Mouse (Mus musculus) heart, postnatal 0 days (tissue): Measurements from ENCODE around the gene Arpp21. TPM values are rescaled to one million over a fixed set of nuclear protein-coding genes. Genes with fewer than 3 reads are reported as not detected.

Experiments
- ATAC-seq: fragments of 200-750 bp; cut with Nextera tagmentation; 2 replicates; pipeline ENCODE4 v1.8.0; 2017; ENCODE audit warnings: low read depth, moderate number of reproducible peaks, moderate library complexity; ENCODE audit not compliant: insufficient read depth
- DNase-seq: peaks from one replicate; pipeline ENCODE4 v3.0.0-alpha.2; 2016; ENCODE audit warnings: low spot score
- H3K27ac ChIP-seq: fragments of 300-500 bp; sonication (generic); 2 replicates; pipeline ENCODE4 v1.5.1; 2014; ENCODE audit warnings: low read depth, mild to moderate bottlenecking
- H3K27me3 ChIP-seq: fragments of 300-500 bp; sonication (generic); 2 replicates; pipeline ENCODE4 v1.6.1; 2014; ENCODE audit warnings: low read length, mixed read lengths; ENCODE audit not compliant: control insufficient read depth, insufficient read depth
- H3K36me3 ChIP-seq: fragments of 300-500 bp; sonication (generic); replicated peaks from 2 replicates; pipeline ENCODE4 v1.6.1; 2014; ENCODE audit warnings: low read length, mixed read lengths; ENCODE audit not compliant: control insufficient read depth, insufficient read depth
- H3K4me1 ChIP-seq: fragments of 300-500 bp; sonication (generic); 2 replicates; pipeline ENCODE4 v1.6.1; 2014; ENCODE audit warnings: antibody characterized with exemption; ENCODE audit not compliant: control insufficient read depth, insufficient read depth
- H3K4me2 ChIP-seq: fragments of 300-500 bp; sonication (generic); 2 replicates; pipeline ENCODE4 v1.6.1; 2014; ENCODE audit warnings: low read depth, mild to moderate bottlenecking, low read length, moderate library complexity
- H3K4me3 ChIP-seq: fragments of 300-500 bp; sonication (generic); 2 replicates; pipeline ENCODE4 v1.5.1; 2014; ENCODE audit warnings: low read depth, low read length
- H3K9ac ChIP-seq: fragments of 300-500 bp; sonication (generic); replicated peaks from 2 replicates; pipeline ENCODE4 v1.6.1; 2014; ENCODE audit warnings: low read depth, low read length, mixed read lengths
- H3K9me3 ChIP-seq: fragments of 300-500 bp; sonication (generic); replicated peaks from 2 replicates; pipeline ENCODE4 v1.6.1; 2016; ENCODE audit warnings: low read length; ENCODE audit not compliant: control insufficient read depth
- CTCF ChIP-seq: IDR thresholded peaks from 2 replicates; pipeline ENCODE4 v1.5.1; 2016; ENCODE audit warnings: antibody characterized with exemption, control low read depth, low read depth
- EP300 ChIP-seq: IDR thresholded peaks from 2 replicates; pipeline ENCODE4 v1.6.1; 2016; ENCODE audit warnings: antibody characterized with exemption, low read depth
- WGBS: fragments of 180-500 bp; shearing (Covaris S2); extraction: QIAGEN DNeasy Blood & Tissue Kit; methylation state at CpG from one replicate; pipeline ENCODE4 v1.1.7; 2014; 5-methylcytosine and 5-hydroxymethylcytosine counted together
- polyA plus RNA-seq: library from polyadenylated mRNA; unstranded; fragments of >200 nt; fragmentation: Nextera tagmentation; extraction: Ambion mirVana; gene quantifications from 2 replicates; pipeline ENCODE4 v1.2.1, GENCODE M21; 2015
- total RNA-seq: library from RNA; depleted of rRNA; stranded (reverse); fragments of >200 nt; gene quantifications from 2 replicates; pipeline ENCODE4 v1.2.3, GENCODE M21; 2014; ENCODE audit warnings: low replicate concordance

Gene Arpp21
- total and polyA plus RNA-seq, 2 experiments from 2014 or later, result 0.99 to 2.7 TPM

GRCm38 (mm10) chr9:112153972-112154371 lies 81.8 kb downstream of the Arpp21 start:
- ATAC-seq, result no peak
- H3K4me1 ChIP-seq, result no peaks in the 10 kb centered on the region
- no peak overlapping the region for H3K9ac ChIP-seq
- 61% methylated on average over 5 of the region's 5 CpGs for WGBS
- H3K4me3 ChIP-seq, result no peak overlapping the region
- H3K27ac ChIP-seq, result no peak overlapping the region
- H3K9me3 ChIP-seq, result no peaks in the 10 kb centered on the region
- no peak for DNase-seq
- no peak overlapping the region for H3K4me2 ChIP-seq
- no peaks in the 10 kb centered on the region for H3K36me3 ChIP-seq
- TF ChIP-seq CTCF, result no peak
- no peak for TF ChIP-seq EP300
- no peaks in the 10 kb centered on the region for H3K27me3 ChIP-seq

GRCm38 (mm10) chr9:112152762-112153161 lies 83.0 kb downstream of the Arpp21 start:
- Histone ChIP-seq H3K4me1 (no peaks in the 10 kb centered on the region), H3K36me3 (no peaks in the 10 kb centered on the region), H3K9ac (no peak overlapping the region), H3K4me2 (no peak overlapping the region), H3K27me3 (no peaks in the 10 kb centered on the region), H3K9me3 (no peaks in the 10 kb centered on the region), H3K4me3 (no peak overlapping the region), H3K27ac (no peak overlapping the region)
- 90% methylated on average over 2 of the region's 2 CpGs for WGBS
- DNase-seq, result no peak
- no peak for ATAC-seq
- TF ChIP-seq CTCF (no peak), EP300 (no peak)

GRCm38 (mm10) chr9:112151177-112151576 lies 84.6 kb downstream of the Arpp21 start:
- Histone ChIP-seq H3K27ac (no peak overlapping the region), H3K9me3 (no peaks in the 10 kb centered on the region), H3K4me3 (no peak overlapping the region), H3K4me1 (no peaks in the 10 kb centered on the region), H3K4me2 (no peak overlapping the region), H3K36me3 (no peaks in the 10 kb centered on the region), H3K27me3 (no peaks in the 10 kb centered on the region), H3K9ac (no peak overlapping the region)
- DNase-seq (no peak), ATAC-seq (no peak)
- TF ChIP-seq CTCF (no peak), EP300 (no peak)
- 72% methylated on average over 5 of the region's 5 CpGs for WGBS

GRCm38 (mm10) chr9:112140658-112141057 lies 95.1 kb downstream of the Arpp21 start:
- H3K36me3 ChIP-seq, result no peaks in the 10 kb centered on the region
- 64% methylated on average over 8 of the region's 8 CpGs for WGBS
- H3K4me2 ChIP-seq, result no peak overlapping the region
- no peak overlapping the region for H3K27ac ChIP-seq
- no peaks in the 10 kb centered on the region for H3K27me3 ChIP-seq
- ATAC-seq (no peak), DNase-seq (no peak)
- TF ChIP-seq CTCF (no peak), EP300 (no peak)
- H3K4me1 ChIP-seq, result no peaks in the 10 kb centered on the region
- H3K9ac ChIP-seq, result no peak overlapping the region
- H3K4me3 ChIP-seq, result no peak overlapping the region
- H3K9me3 ChIP-seq, result no peaks in the 10 kb centered on the region

GRCm38 (mm10) chr9:112137820-112138219 lies 97.9 kb downstream of the Arpp21 start:
- H3K27me3 ChIP-seq, result no peaks in the 10 kb centered on the region
- TF ChIP-seq EP300, result no peak
- no peaks in the 10 kb centered on the region for H3K36me3 ChIP-seq
- H3K4me3 ChIP-seq, result no peak overlapping the region
- ATAC-seq (no peak), DNase-seq (no peak)
- H3K4me2 ChIP-seq, result no peak overlapping the region
- no peak overlapping the region for H3K9ac ChIP-seq
- no peaks in the 10 kb centered on the region for H3K9me3 ChIP-seq
- no peaks in the 10 kb centered on the region for H3K4me1 ChIP-seq
- no peak overlapping the region for H3K27ac ChIP-seq

- Histone ChIP-seq H3K36me3 (no peaks in the 10 kb centered on the region), H3K4me1 (no peaks in the 10 kb centered on the region), H3K4me2 (no peak overlapping the region), H3K27me3 (no peaks in the 10 kb centered on the region), H3K27ac (no peak overlapping the region), H3K9ac (no peak overlapping the region), H3K9me3 (no peaks in the 10 kb centered on the region), H3K4me3 (no peak overlapping the region)
- WGBS, result 60% methylated on average over 3 of the region's 3 CpGs
- no peak for DNase-seq
- no peak for TF ChIP-seq CTCF
- no peak for TF ChIP-seq EP300
- ATAC-seq, result no peak
Measured at GRCm38 (mm10) chr9:112130812-112131211, 104.9 kb downstream of the Arpp21 start.
